Mouse (Mus musculus): ENCODE results near the gene Gpank1. TPM values are rescaled to one million over a fixed set of nuclear protein-coding genes. Genes with fewer than 3 reads are reported as not detected.

The Gpank1 gene
- polyA plus RNA-seq, 1 experiment from 2014 or later: 25.4 TPM

DNA sequence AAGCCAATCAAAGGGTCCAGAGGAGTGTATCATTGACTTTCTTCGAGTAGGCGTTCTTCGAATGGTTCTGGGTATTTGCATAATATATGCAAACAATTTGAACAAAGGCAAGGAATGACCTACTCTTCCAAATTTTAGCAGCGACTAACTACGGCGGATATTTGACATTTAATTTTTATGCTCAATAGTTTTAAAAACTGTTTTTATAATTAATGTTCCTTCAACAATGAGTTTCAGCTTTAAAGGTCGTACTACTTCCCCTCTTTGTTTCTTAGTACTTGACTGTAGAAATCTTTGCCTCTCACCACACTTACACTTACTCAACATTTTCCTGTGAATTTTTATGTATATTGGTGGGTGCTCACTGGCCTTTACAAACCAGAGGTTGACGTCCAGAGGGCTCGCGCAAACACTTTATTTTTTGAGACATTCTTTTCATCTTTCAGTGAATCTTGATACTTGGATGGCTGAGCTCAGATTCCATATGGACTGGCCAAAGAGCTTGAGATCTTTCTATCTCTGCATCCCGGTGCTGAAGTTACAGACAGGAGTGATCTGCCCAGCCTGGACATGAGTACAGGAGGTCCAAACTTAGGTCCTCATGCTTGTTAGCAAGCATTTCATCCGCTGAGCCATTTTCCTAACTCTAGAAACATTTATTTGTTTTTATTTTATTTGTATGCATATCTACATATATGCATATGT, 44.3 kb downstream of the Gpank1 start:
- H3K9me3 ChIP-seq: no peaks in the 10 kb centered on the region
- peak overlapping the region; percentile 95 for H3K4me2 ChIP-seq
- peaks cover 16% of the 10 kb centered on the region for H3K36me3 ChIP-seq
- H3K4me1 ChIP-seq (replicated peaks): peaks cover 39% of the 10 kb centered on the region
- 24% methylated on average over 12 of the region's 12 CpGs for WGBS
- no peaks in the 10 kb centered on the region for H3K27me3 ChIP-seq
- H3K9ac ChIP-seq: peak overlapping the region; percentile 44
- peak overlapping the region; percentile 99 for H3K27ac ChIP-seq (replicated peaks)
- no peak for ATAC-seq (ENCODE audit: low FRiP score, low read depth)
- H3K4me3 ChIP-seq: peak overlapping the region; percentile 96

DNA sequence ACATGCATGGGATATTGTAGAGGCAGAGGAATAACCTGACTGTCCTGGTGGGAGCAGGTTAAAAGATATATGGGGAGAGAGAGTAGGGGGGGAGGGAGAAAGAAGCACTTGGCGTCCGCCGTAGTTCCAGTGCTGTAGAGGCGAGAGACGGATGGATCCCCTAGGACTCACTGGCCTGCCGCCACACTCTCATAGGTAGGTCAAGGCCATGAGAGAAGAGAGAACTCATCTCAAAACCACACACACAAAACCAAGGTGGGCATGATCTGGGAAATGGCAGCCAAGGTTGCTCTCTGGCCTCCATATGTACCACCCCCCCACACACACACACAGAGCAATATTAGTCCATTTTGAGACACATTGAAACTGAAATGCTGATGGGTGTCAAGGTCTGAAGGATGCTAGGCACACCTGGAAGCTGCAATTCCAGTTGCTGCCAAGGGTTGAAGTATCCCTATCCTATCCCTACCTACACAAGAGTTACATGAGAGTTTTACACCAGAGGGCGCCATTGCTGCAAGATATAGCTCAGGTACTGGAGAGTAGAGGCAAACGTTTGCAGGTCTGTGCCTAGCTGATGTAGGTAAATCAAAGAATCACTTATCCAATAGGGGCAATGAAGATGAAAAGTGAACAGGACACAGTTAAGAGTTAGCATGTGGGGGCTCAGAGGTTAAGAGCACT, 45.2 kb downstream of the Gpank1 start:
- Histone ChIP-seq H3K27ac (replicated peaks) (peak overlapping the region; percentile 99), H3K36me3 (peaks cover 7% of the 10 kb centered on the region), H3K4me3 (peak overlapping the region; percentile 96; the same call in 1 of the 2 replicates), H3K27me3 (no peaks in the 10 kb centered on the region), H3K9me3 (no peaks in the 10 kb centered on the region), H3K9ac (peak overlapping the region; percentile 44; the same call in 1 of the 2 replicates), H3K4me2 (peak overlapping the region; percentile 95), H3K4me1 (replicated peaks) (peaks cover 35% of the 10 kb centered on the region)
- no peak for ATAC-seq (ENCODE audit: low FRiP score, low read depth)
- 58% methylated on average over 8 of the region's 8 CpGs for WGBS

DNA sequence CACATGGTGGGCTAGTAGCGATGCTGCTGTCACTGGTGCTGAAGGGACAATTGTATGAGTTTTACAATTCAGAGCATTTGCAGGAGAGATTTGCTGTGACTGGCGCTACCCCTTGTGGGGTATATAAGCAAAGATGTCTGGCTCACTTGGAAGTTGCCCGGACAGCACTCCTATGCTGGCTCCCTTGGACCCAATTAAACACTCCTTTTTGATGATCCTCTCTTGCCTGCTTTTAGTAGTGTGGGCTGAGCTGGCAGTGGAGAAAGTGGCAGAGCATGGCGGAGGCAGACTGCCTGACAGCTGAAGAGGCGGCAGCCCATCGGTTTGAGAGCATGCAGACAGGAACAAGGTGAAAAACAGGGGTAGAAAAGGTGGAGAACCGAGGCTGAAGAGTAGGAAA, 46.5 kb downstream of the Gpank1 start:
- Histone ChIP-seq H3K27ac (replicated peaks) (no peak overlapping the region), H3K4me2 (no peak overlapping the region), H3K9ac (no peak overlapping the region), H3K9me3 (no peaks in the 10 kb centered on the region), H3K27me3 (no peaks in the 10 kb centered on the region), H3K4me1 (replicated peaks) (peaks cover 22% of the 10 kb centered on the region), H3K4me3 (no peak overlapping the region), H3K36me3 (no peaks in the 10 kb centered on the region)
- ATAC-seq (ENCODE audit: low FRiP score, low read depth): no peak
- 87% methylated on average over 7 of the region's 7 CpGs for WGBS

DNA sequence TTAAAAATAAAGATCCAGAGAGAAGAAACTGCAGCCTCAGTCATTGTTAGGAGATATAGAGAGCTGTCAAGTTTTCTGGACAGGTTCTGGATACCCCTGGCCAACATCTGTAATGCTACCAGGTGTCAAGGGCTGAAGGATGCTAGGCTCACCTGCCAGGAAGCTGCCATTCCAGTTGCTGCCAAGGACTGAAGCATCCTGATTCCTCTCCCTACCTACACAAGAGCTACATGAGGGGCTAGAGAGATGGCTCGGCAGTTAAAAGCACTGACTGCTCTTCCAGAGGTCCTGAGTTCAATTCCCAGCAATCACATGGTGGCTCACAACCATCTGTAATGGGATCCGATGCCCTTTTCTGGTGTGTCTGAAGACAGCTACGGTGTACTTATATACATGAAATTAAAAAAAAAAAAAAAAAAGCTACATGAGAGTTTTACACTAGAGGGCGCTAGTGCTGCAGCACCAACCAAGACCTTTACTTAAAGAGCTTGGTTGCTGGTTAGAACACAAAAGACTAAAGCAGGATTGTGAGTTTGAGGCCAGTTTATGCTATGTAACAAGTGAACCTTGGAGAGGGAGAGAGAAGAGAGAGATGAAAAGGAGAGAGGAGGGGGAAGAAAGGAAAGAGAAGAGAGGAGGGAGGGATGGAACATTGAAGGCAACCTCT, 47.4 kb downstream of the Gpank1 start:
- 26% methylated on average over 4 of the region's 4 CpGs for WGBS

DNA sequence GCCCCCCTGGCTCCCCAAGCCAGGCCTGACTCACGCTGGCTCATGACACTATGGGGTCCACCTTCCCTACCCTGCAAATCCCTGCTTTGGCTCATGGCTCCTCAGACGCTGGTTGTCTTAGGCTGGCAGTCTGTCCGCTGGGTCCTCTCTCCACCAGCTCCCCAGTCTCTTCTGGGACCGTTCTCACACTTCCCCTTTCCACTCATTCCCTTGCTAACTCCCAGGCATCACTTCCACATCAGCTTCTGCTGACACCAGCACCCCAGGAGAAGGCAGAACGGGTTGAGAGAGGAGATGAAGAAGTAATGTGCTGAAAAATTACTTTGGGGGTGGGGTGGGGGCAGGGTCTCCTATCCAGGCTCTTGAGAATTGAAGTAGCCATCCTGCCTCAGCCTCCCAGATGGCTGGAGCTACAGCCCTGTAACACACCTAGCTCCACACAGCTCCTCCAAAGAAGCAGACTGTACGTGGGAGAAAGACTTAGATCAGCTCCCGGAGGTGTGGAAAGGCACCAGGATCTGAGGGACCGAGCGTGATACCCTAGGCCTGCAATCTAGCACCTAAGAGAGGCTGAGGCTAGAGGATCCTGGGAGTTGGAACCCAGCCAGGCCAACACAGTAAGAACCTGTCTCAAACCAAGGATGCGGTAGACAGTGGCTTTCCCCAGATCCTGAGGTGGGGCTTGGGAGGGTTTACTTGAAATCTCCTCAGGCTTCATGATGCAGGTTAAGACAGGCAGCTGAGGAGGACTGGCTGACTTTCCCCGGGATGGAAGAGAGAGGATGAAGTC, 51.4 kb downstream of the Gpank1 start:
- Histone ChIP-seq H3K27ac (replicated peaks) (0 out of 2 replicates have a peak overlapping the region, but pooled peaks have one; percentile 11), H3K36me3 (no peaks in the 10 kb centered on the region), H3K27me3 (no peaks in the 10 kb centered on the region), H3K4me3 (no peak overlapping the region), H3K4me2 (no peak overlapping the region), H3K9ac (no peak overlapping the region), H3K4me1 (replicated peaks) (no peaks in the 10 kb centered on the region), H3K9me3 (no peaks in the 10 kb centered on the region)
- WGBS: 79% methylated on average over 11 of the region's 11 CpGs
- no peak for ATAC-seq (ENCODE audit: low FRiP score, low read depth)

More for the DNA sequence above, 47.4 kb downstream of the Gpank1 start:
- no peak for ATAC-seq (ENCODE audit: low FRiP score, low read depth)
- H3K4me3 ChIP-seq: no peak overlapping the region
- H3K9me3 ChIP-seq: no peaks in the 10 kb centered on the region
- no peaks in the 10 kb centered on the region for H3K27me3 ChIP-seq
- H3K4me1 ChIP-seq (replicated peaks): peaks cover 15% of the 10 kb centered on the region
- no peak overlapping the region for H3K9ac ChIP-seq
- H3K36me3 ChIP-seq: no peaks in the 10 kb centered on the region
- no peak overlapping the region for H3K27ac ChIP-seq (replicated peaks)
- no peak overlapping the region for H3K4me2 ChIP-seq

DNA sequence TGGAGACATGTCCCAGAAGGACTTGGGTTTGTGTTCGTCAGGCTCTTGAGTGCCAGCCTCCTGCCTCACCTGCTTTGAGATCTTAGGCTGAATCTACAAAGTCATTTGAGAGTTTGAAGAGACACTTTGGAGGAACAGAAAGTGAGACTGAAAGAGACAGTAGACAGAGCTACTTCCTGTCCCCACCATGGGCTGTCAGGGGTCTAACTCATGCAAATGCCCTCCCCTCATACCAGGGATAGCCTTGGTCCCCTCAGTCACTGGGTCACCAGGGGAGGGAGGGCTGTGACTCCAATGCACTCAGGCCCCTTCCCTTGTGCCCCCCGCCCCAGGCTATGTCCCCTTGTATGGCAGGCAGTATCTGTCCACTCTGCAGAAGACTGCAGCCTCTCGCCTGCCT, 52.1 kb downstream of the Gpank1 start:
- no peak overlapping the region for H3K9ac ChIP-seq
- H3K9me3 ChIP-seq: no peaks in the 10 kb centered on the region
- no peaks in the 10 kb centered on the region for H3K36me3 ChIP-seq
- H3K4me1 ChIP-seq (replicated peaks): no peaks in the 10 kb centered on the region
- H3K27me3 ChIP-seq: no peaks in the 10 kb centered on the region
- no peak overlapping the region for H3K4me2 ChIP-seq
- H3K27ac ChIP-seq (replicated peaks): 0 out of 2 replicates have a peak overlapping the region, but pooled peaks have one; percentile 11
- no peak overlapping the region for H3K4me3 ChIP-seq
- 72% methylated on average over 3 of the region's 3 CpGs for WGBS
- ATAC-seq (ENCODE audit: low FRiP score, low read depth): no peak

Other genes with a start within 250 kb of the Gpank1 start
- 11.9 and 12.9 TPM in 2 replicates for gene Zbtb12, start 242.0 kb upstream of the Gpank1 start, polyA plus RNA-seq (2015; fragmentation: Nextera tagmentation; extraction: Ambion mirVana)
- gene Gm20547, start 239.4 kb upstream of the Gpank1 start, polyA plus RNA-seq (2015; fragmentation: Nextera tagmentation; extraction: Ambion mirVana): not detected in 2 replicates
- 2.4 and 3.7 TPM in 2 replicates for gene C2, start 223.2 kb upstream of the Gpank1 start, polyA plus RNA-seq (2015; fragmentation: Nextera tagmentation; extraction: Ambion mirVana)
- 90.9 and 96.7 TPM in 2 replicates for gene Ehmt2, start 223.0 kb upstream of the Gpank1 start, polyA plus RNA-seq (2015; fragmentation: Nextera tagmentation; extraction: Ambion mirVana)
- 0.09 TPM in 1 of 2 replicates, not detected in the other for gene Slc44a4, start 207.0 kb upstream of the Gpank1 start, polyA plus RNA-seq (2015; fragmentation: Nextera tagmentation; extraction: Ambion mirVana)
- gene Neu1, start 190.2 kb upstream of the Gpank1 start, polyA plus RNA-seq (2015; fragmentation: Nextera tagmentation; extraction: Ambion mirVana): 35.9 and 38.3 TPM in 2 replicates
- gene Hspa1b, start 162.2 kb upstream of the Gpank1 start, polyA plus RNA-seq (2015; fragmentation: Nextera tagmentation; extraction: Ambion mirVana): 0.31 and 0.51 TPM in 2 replicates
- gene Gm20481, start 151.5 kb upstream of the Gpank1 start, polyA plus RNA-seq (2015; fragmentation: Nextera tagmentation; extraction: Ambion mirVana): 1.0 TPM in 1 of 2 replicates, not detected in the other
- gene Hspa1a, start 149.3 kb upstream of the Gpank1 start, polyA plus RNA-seq (2015; fragmentation: Nextera tagmentation; extraction: Ambion mirVana): 12.0 and 13.1 TPM in 2 replicates
- gene Hspa1l, start 148.8 kb upstream of the Gpank1 start, polyA plus RNA-seq (2015; fragmentation: Nextera tagmentation; extraction: Ambion mirVana): 1.3 and 1.8 TPM in 2 replicates
- 109 and 113 TPM in 2 replicates for gene Lsm2, start 139.6 kb upstream of the Gpank1 start, polyA plus RNA-seq (2015; fragmentation: Nextera tagmentation; extraction: Ambion mirVana)
- 60.4 and 68.7 TPM in 2 replicates for gene Vars, start 120.5 kb upstream of the Gpank1 start, polyA plus RNA-seq (2015; fragmentation: Nextera tagmentation; extraction: Ambion mirVana)
- 0.14 TPM in 2 replicates for gene Vwa7, start 104.9 kb upstream of the Gpank1 start, polyA plus RNA-seq (2015; fragmentation: Nextera tagmentation; extraction: Ambion mirVana)
- 1.6 and 2.3 TPM in 2 replicates for gene Sapcd1, start 93.4 kb upstream of the Gpank1 start, polyA plus RNA-seq (2015; fragmentation: Nextera tagmentation; extraction: Ambion mirVana)
- gene Msh5, start 74.7 kb upstream of the Gpank1 start, polyA plus RNA-seq (2015; fragmentation: Nextera tagmentation; extraction: Ambion mirVana): 1.6 and 3.4 TPM in 2 replicates
- 87.4 TPM in 2 replicates for gene Clic1, start 71.5 kb upstream of the Gpank1 start, polyA plus RNA-seq (2015; fragmentation: Nextera tagmentation; extraction: Ambion mirVana)
- 349 and 367 TPM in 2 replicates for gene Ddah2, start 62.4 kb upstream of the Gpank1 start, polyA plus RNA-seq (2015; fragmentation: Nextera tagmentation; extraction: Ambion mirVana)
- gene Ly6g6c, start 56.1 kb upstream of the Gpank1 start, polyA plus RNA-seq (2015; fragmentation: Nextera tagmentation; extraction: Ambion mirVana): 0.18 TPM in 1 of 2 replicates, not detected in the other
- 0.22 and 0.25 TPM in 2 replicates for gene Mpig6b, start 55.3 kb upstream of the Gpank1 start, polyA plus RNA-seq (2015; fragmentation: Nextera tagmentation; extraction: Ambion mirVana)
- 0.43 and 0.53 TPM in 2 replicates for gene Ly6g6e, start 44.6 kb upstream of the Gpank1 start, polyA plus RNA-seq (2015; fragmentation: Nextera tagmentation; extraction: Ambion mirVana)
- gene Ly6g6d, start 43.4 kb upstream of the Gpank1 start, polyA plus RNA-seq (2015; fragmentation: Nextera tagmentation; extraction: Ambion mirVana): 1.2 and 1.8 TPM in 2 replicates
- gene Ly6g6f, start 35.8 kb upstream of the Gpank1 start, polyA plus RNA-seq (2015; fragmentation: Nextera tagmentation; extraction: Ambion mirVana): 0.24 TPM in 1 of 2 replicates, not detected in the other
- gene Abhd16a, start 32.2 kb upstream of the Gpank1 start, polyA plus RNA-seq (2015; fragmentation: Nextera tagmentation; extraction: Ambion mirVana): 102 and 106 TPM in 2 replicates
- gene Ly6g5c, start 13.2 kb upstream of the Gpank1 start, polyA plus RNA-seq (2015; fragmentation: Nextera tagmentation; extraction: Ambion mirVana): not detected in 2 replicates
- gene Ly6g5b, start 6.0 kb upstream of the Gpank1 start, polyA plus RNA-seq (2015; fragmentation: Nextera tagmentation; extraction: Ambion mirVana): 1.1 and 1.2 TPM in 2 replicates
- 308 and 311 TPM in 2 replicates for gene Csnk2b, start 598 bp downstream of the Gpank1 start, polyA plus RNA-seq (2015; fragmentation: Nextera tagmentation; extraction: Ambion mirVana)
- 9.3 and 10.8 TPM in 2 replicates for gene D17H6S53E, start 4.9 kb downstream of the Gpank1 start, polyA plus RNA-seq (2015; fragmentation: Nextera tagmentation; extraction: Ambion mirVana)
- gene Apom, start 10.6 kb downstream of the Gpank1 start, polyA plus RNA-seq (2015; fragmentation: Nextera tagmentation; extraction: Ambion mirVana): 0.21 and 0.79 TPM in 2 replicates
- 70.0 and 75.7 TPM in 2 replicates for gene Bag6, start 13.7 kb downstream of the Gpank1 start, polyA plus RNA-seq (2015; fragmentation: Nextera tagmentation; extraction: Ambion mirVana)
- gene Prrc2a, start 43.4 kb downstream of the Gpank1 start, polyA plus RNA-seq (2015; fragmentation: Nextera tagmentation; extraction: Ambion mirVana): 175 and 181 TPM in 2 replicates
- 7.4 and 9.6 TPM in 2 replicates for gene Aif1, start 54.6 kb downstream of the Gpank1 start, polyA plus RNA-seq (2015; fragmentation: Nextera tagmentation; extraction: Ambion mirVana)
- gene Lst1, start 67.0 kb downstream of the Gpank1 start, polyA plus RNA-seq (2015; fragmentation: Nextera tagmentation; extraction: Ambion mirVana): 5.6 and 13.9 TPM in 2 replicates
- gene Ltb, start 73.0 kb downstream of the Gpank1 start, polyA plus RNA-seq (2015; fragmentation: Nextera tagmentation; extraction: Ambion mirVana): 0.84 and 0.97 TPM in 2 replicates
- 0.13 TPM in 1 of 2 replicates, not detected in the other for gene Tnf, start 80.6 kb downstream of the Gpank1 start, polyA plus RNA-seq (2015; fragmentation: Nextera tagmentation; extraction: Ambion mirVana)
- gene Lta, start 83.9 kb downstream of the Gpank1 start, polyA plus RNA-seq (2015; fragmentation: Nextera tagmentation; extraction: Ambion mirVana): 0.39 and 0.42 TPM in 2 replicates
- 0.43 and 0.55 TPM in 2 replicates for gene Gm16181, start 99.4 kb downstream of the Gpank1 start, polyA plus RNA-seq (2015; fragmentation: Nextera tagmentation; extraction: Ambion mirVana)
- gene Atp6v1g2, start 112.2 kb downstream of the Gpank1 start, polyA plus RNA-seq (2015; fragmentation: Nextera tagmentation; extraction: Ambion mirVana): 99.1 and 110 TPM in 2 replicates
- 10.8 and 12.0 TPM in 2 replicates for gene Nfkbil1, start 114.3 kb downstream of the Gpank1 start, polyA plus RNA-seq (2015; fragmentation: Nextera tagmentation; extraction: Ambion mirVana)
- gene Ddx39b, start 120.3 kb downstream of the Gpank1 start, polyA plus RNA-seq (2015; fragmentation: Nextera tagmentation; extraction: Ambion mirVana): 361 and 365 TPM in 2 replicates
- 118 and 128 TPM in 2 replicates for gene H2-D1, start 141.3 kb downstream of the Gpank1 start, polyA plus RNA-seq (2015; fragmentation: Nextera tagmentation; extraction: Ambion mirVana)
- 0.39 and 0.58 TPM in 2 replicates for gene H2-Q1, start 198.9 kb downstream of the Gpank1 start, polyA plus RNA-seq (2015; fragmentation: Nextera tagmentation; extraction: Ambion mirVana)
- 2.5 and 3.1 TPM in 2 replicates for gene H2-Q2, start 220.8 kb downstream of the Gpank1 start, polyA plus RNA-seq (2015; fragmentation: Nextera tagmentation; extraction: Ambion mirVana)

All from hindbrain, embryonic 15.5 days (tissue).